Mouse (Mus musculus): ENCODE data around the gene Dock9. TPM values are rescaled to one million over a fixed set of nuclear protein-coding genes. Genes with fewer than 3 reads are reported as not detected.

Dock9 gene
- polyA plus RNA-seq, 1 experiment from 2014 or later = 15.7 TPM

GRCm38 (mm10) chr14:121752686-121753426, 44.8 kb downstream of the Dock9 start:
- H3K4me3 ChIP-seq (replicated peaks; ENCODE audit: low read length) = no peak overlapping the region
- no peaks in the 10 kb centered on the region for H3K27me3 ChIP-seq (ENCODE audit: control insufficient read depth, insufficient read depth, low read length)
- peak overlapping the region; percentile 34; the same call in 1 of the 2 replicates for H3K27ac ChIP-seq (ENCODE audit: low read length)
- 53% methylated on average over 19 of the region's 19 CpGs for WGBS
- no peaks in the 10 kb centered on the region for H3K36me3 ChIP-seq (ENCODE audit: control insufficient read depth, insufficient read depth, low read length)
- H3K4me1 ChIP-seq (ENCODE audit: control insufficient read depth, insufficient read depth, low read length) = peaks cover 24% of the 10 kb centered on the region
- H3K4me2 ChIP-seq (ENCODE audit: low read depth, low read length) = no peak overlapping the region
- no peaks in the 10 kb centered on the region for H3K9me3 ChIP-seq (replicated peaks; ENCODE audit: control insufficient read depth, low read length)
- ATAC-seq (ENCODE audit: insufficient read depth, low FRiP score) = peak; percentile 35; the same call in 1 of the 2 replicates
- H3K9ac ChIP-seq (ENCODE audit: low read length) = no peak overlapping the region

GRCm38 (mm10) chr14:121749606-121750005, 48.0 kb downstream of the Dock9 start:
- peak overlapping the region; percentile 14; the same call in 1 of the 2 replicates for H3K27ac ChIP-seq (ENCODE audit: low read length)
- H3K4me2 ChIP-seq (ENCODE audit: low read depth, low read length) = no peak overlapping the region
- WGBS = 58% methylated on average over 9 of the region's 9 CpGs
- H3K4me3 ChIP-seq (replicated peaks; ENCODE audit: low read length) = no peak overlapping the region
- no peaks in the 10 kb centered on the region for H3K27me3 ChIP-seq (ENCODE audit: control insufficient read depth, insufficient read depth, low read length)
- H3K9me3 ChIP-seq (replicated peaks; ENCODE audit: control insufficient read depth, low read length) = no peaks in the 10 kb centered on the region
- H3K4me1 ChIP-seq (ENCODE audit: control insufficient read depth, insufficient read depth, low read length) = peaks cover 19% of the 10 kb centered on the region; the same call in 1 of the 2 replicates
- H3K9ac ChIP-seq (ENCODE audit: low read length) = no peak overlapping the region
- no peak for ATAC-seq (ENCODE audit: insufficient read depth, low FRiP score)
- H3K36me3 ChIP-seq (ENCODE audit: control insufficient read depth, insufficient read depth, low read length) = no peaks in the 10 kb centered on the region

- Histone ChIP-seq H3K4me2 (ENCODE audit: low read depth, low read length) (no peak overlapping the region), H3K27me3 (ENCODE audit: control insufficient read depth, insufficient read depth, low read length) (no peaks in the 10 kb centered on the region), H3K4me3 (replicated peaks; ENCODE audit: low read length) (no peak overlapping the region), H3K36me3 (ENCODE audit: control insufficient read depth, insufficient read depth, low read length) (no peaks in the 10 kb centered on the region), H3K27ac (ENCODE audit: low read length) (peak overlapping the region; percentile 14; the same call in 1 of the 2 replicates), H3K9ac (ENCODE audit: low read length) (no peak overlapping the region), H3K9me3 (replicated peaks; ENCODE audit: control insufficient read depth, low read length) (no peaks in the 10 kb centered on the region), H3K4me1 (ENCODE audit: control insufficient read depth, insufficient read depth, low read length) (peaks cover 16% of the 10 kb centered on the region; the same call in 1 of the 2 replicates)
- no peak for ATAC-seq (ENCODE audit: insufficient read depth, low FRiP score)
- 71% methylated on average over 10 of the region's 10 CpGs for WGBS
Measured at GRCm38 (mm10) chr14:121749084-121749483, 48.6 kb downstream of the Dock9 start.

- Histone ChIP-seq H3K36me3 (ENCODE audit: control insufficient read depth, insufficient read depth, low read length) (no peaks in the 10 kb centered on the region), H3K9ac (ENCODE audit: low read length) (no peak overlapping the region), H3K4me3 (replicated peaks; ENCODE audit: low read length) (no peak overlapping the region), H3K4me2 (ENCODE audit: low read depth, low read length) (no peak overlapping the region), H3K27ac (ENCODE audit: low read length) (no peak overlapping the region), H3K4me1 (ENCODE audit: control insufficient read depth, insufficient read depth, low read length) (peaks cover 12% of the 10 kb centered on the region; the same call in 1 of the 2 replicates), H3K27me3 (ENCODE audit: control insufficient read depth, insufficient read depth, low read length) (no peaks in the 10 kb centered on the region), H3K9me3 (replicated peaks; ENCODE audit: control insufficient read depth, low read length) (no peaks in the 10 kb centered on the region)
- ATAC-seq (ENCODE audit: insufficient read depth, low FRiP score) = no peak
- 83% methylated on average over 7 of the region's 7 CpGs for WGBS
Measured at GRCm38 (mm10) chr14:121747360-121747759, 50.3 kb downstream of the Dock9 start.

- 71% methylated on average over 9 of the region's 9 CpGs for WGBS
Measured at GRCm38 (mm10) chr14:121743787-121744417, 53.7 kb downstream of the Dock9 start.

GRCm38 (mm10) chr14:121738431-121739403, 58.9 kb downstream of the Dock9 start:
- 51% methylated on average over 24 of the region's 24 CpGs for WGBS
- H3K9ac ChIP-seq (ENCODE audit: low read length) = peak overlapping the region; percentile 10; the same call in 1 of the 2 replicates

More at GRCm38 (mm10) chr14:121743787-121744417, 53.7 kb downstream of the Dock9 start:
- no peaks in the 10 kb centered on the region for H3K9me3 ChIP-seq (replicated peaks; ENCODE audit: control insufficient read depth, low read length)
- peaks cover 13% of the 10 kb centered on the region for H3K4me1 ChIP-seq (ENCODE audit: control insufficient read depth, insufficient read depth, low read length)
- no peak overlapping the region for H3K4me2 ChIP-seq (ENCODE audit: low read depth, low read length)
- ATAC-seq (ENCODE audit: insufficient read depth, low FRiP score) = no peak
- H3K36me3 ChIP-seq (ENCODE audit: control insufficient read depth, insufficient read depth, low read length) = no peaks in the 10 kb centered on the region
- no peaks in the 10 kb centered on the region for H3K27me3 ChIP-seq (ENCODE audit: control insufficient read depth, insufficient read depth, low read length)
- no peak overlapping the region for H3K9ac ChIP-seq (ENCODE audit: low read length)
- H3K4me3 ChIP-seq (replicated peaks; ENCODE audit: low read length) = no peak overlapping the region
- no peak overlapping the region for H3K27ac ChIP-seq (ENCODE audit: low read length)

GRCm38 (mm10) chr14:121737277-121737676, 60.4 kb downstream of the Dock9 start:
- WGBS = 76% methylated on average over 8 of the region's 8 CpGs
- Histone ChIP-seq H3K27me3 (ENCODE audit: control insufficient read depth, insufficient read depth, low read length) (no peaks in the 10 kb centered on the region), H3K4me2 (ENCODE audit: low read depth, low read length) (no peak overlapping the region), H3K9me3 (replicated peaks; ENCODE audit: control insufficient read depth, low read length) (no peaks in the 10 kb centered on the region), H3K9ac (ENCODE audit: low read length) (no peak overlapping the region), H3K4me3 (replicated peaks; ENCODE audit: low read length) (no peak overlapping the region), H3K36me3 (ENCODE audit: control insufficient read depth, insufficient read depth, low read length) (no peaks in the 10 kb centered on the region), H3K27ac (ENCODE audit: low read length) (no peak overlapping the region), H3K4me1 (ENCODE audit: control insufficient read depth, insufficient read depth, low read length) (peaks cover 27% of the 10 kb centered on the region)
- ATAC-seq (ENCODE audit: insufficient read depth, low FRiP score) = no peak

More at GRCm38 (mm10) chr14:121738431-121739403, 58.9 kb downstream of the Dock9 start:
- Histone ChIP-seq H3K36me3 (ENCODE audit: control insufficient read depth, insufficient read depth, low read length) (no peaks in the 10 kb centered on the region), H3K4me2 (ENCODE audit: low read depth, low read length) (no peak overlapping the region), H3K4me3 (replicated peaks; ENCODE audit: low read length) (no peak overlapping the region), H3K9me3 (replicated peaks; ENCODE audit: control insufficient read depth, low read length) (no peaks in the 10 kb centered on the region), H3K4me1 (ENCODE audit: control insufficient read depth, insufficient read depth, low read length) (peaks cover 23% of the 10 kb centered on the region), H3K27ac (ENCODE audit: low read length) (0 out of 2 replicates have a peak overlapping the region, but pooled peaks have one; percentile 6), H3K27me3 (ENCODE audit: control insufficient read depth, insufficient read depth, low read length) (no peaks in the 10 kb centered on the region)
- ATAC-seq (ENCODE audit: insufficient read depth, low FRiP score) = no peak

- Histone ChIP-seq H3K27me3 (ENCODE audit: control insufficient read depth, insufficient read depth, low read length) (no peaks in the 10 kb centered on the region), H3K9me3 (replicated peaks; ENCODE audit: control insufficient read depth, low read length) (no peaks in the 10 kb centered on the region), H3K9ac (ENCODE audit: low read length) (no peak overlapping the region), H3K27ac (ENCODE audit: low read length) (no peak overlapping the region), H3K4me3 (replicated peaks; ENCODE audit: low read length) (no peak overlapping the region), H3K4me1 (ENCODE audit: control insufficient read depth, insufficient read depth, low read length) (peaks cover 32% of the 10 kb centered on the region), H3K36me3 (ENCODE audit: control insufficient read depth, insufficient read depth, low read length) (no peaks in the 10 kb centered on the region), H3K4me2 (ENCODE audit: low read depth, low read length) (no peak overlapping the region)
- no peak for ATAC-seq (ENCODE audit: insufficient read depth, low FRiP score)
- 64% methylated on average over 7 of the region's 7 CpGs for WGBS
Measured at GRCm38 (mm10) chr14:121735678-121736077, 62.0 kb downstream of the Dock9 start.
